Mouse (Mus musculus): ENCODE measurements around the gene Agbl2. TPM values are rescaled to one million over a fixed set of nuclear protein-coding genes. Genes with fewer than 3 reads are reported as not detected.

Gene Agbl2
- total and polyA plus RNA-seq, 2 experiments from 2014 or later = 0.26 to 0.51 TPM

- Histone ChIP-seq H3K27me3 (ENCODE audit: insufficient read depth, low read length) (no peaks in the 10 kb centered on the region), H3K27ac (peak overlapping the region; percentile 97; the same call in 1 of the 2 replicates), H3K4me1 (ENCODE audit: insufficient read depth, low read length) (0 out of 2 replicates have a peak, but pooled peaks cover 4% of the 10 kb centered on the region), H3K9me3 (ENCODE audit: low read length) (no peaks in the 10 kb centered on the region), H3K36me3 (ENCODE audit: insufficient read depth, low read length) (peaks cover 18% of the 10 kb centered on the region; the same call in 1 of the 2 replicates), H3K4me2 (ENCODE audit: low read depth, low read length) (peak overlapping the region; percentile 60), H3K4me3 (ENCODE audit: low read length) (peak overlapping the region; percentile 83), H3K9ac (replicated peaks; ENCODE audit: low read length) (0 out of 2 replicates have a peak overlapping the region, but pooled peaks have one; percentile 93)
- DNase-seq (ENCODE audit: low spot score) (no peak), ATAC-seq (no peak)
- WGBS = 76% methylated on average over 5 of the region's 5 CpGs
- TF ChIP-seq CTCF (IDR thresholded peaks at IDR 0.05; ENCODE audit: low read depth) = no peak
Measured at GRCm38 (mm10) chr2:90848331-90848730, 65.8 kb downstream of the Agbl2 start.

- ATAC-seq (no peak), DNase-seq (ENCODE audit: low spot score) (no peak)
- Histone ChIP-seq H3K27ac (no peak overlapping the region), H3K4me3 (ENCODE audit: low read length) (no peak overlapping the region), H3K36me3 (ENCODE audit: insufficient read depth, low read length) (peaks cover 25% of the 10 kb centered on the region; the same call in 1 of the 2 replicates), H3K4me1 (ENCODE audit: insufficient read depth, low read length) (0 out of 2 replicates have a peak, but pooled peaks cover 4% of the 10 kb centered on the region), H3K9ac (replicated peaks; ENCODE audit: low read length) (no peak overlapping the region), H3K4me2 (ENCODE audit: low read depth, low read length) (no peak overlapping the region), H3K27me3 (ENCODE audit: insufficient read depth, low read length) (no peaks in the 10 kb centered on the region), H3K9me3 (ENCODE audit: low read length) (no peaks in the 10 kb centered on the region)
- TF ChIP-seq CTCF (IDR thresholded peaks at IDR 0.05; ENCODE audit: low read depth) = no peak
- 91% methylated on average over 1 of the region's 1 CpGs for WGBS
Measured at GRCm38 (mm10) chr2:90850401-90850800, 67.9 kb downstream of the Agbl2 start.

GRCm38 (mm10) chr2:90861486-90861885 lies 79.0 kb downstream of the Agbl2 start:
- Histone ChIP-seq H3K4me2 (ENCODE audit: low read depth, low read length) (no peak overlapping the region), H3K36me3 (ENCODE audit: insufficient read depth, low read length) (peaks cover 40% of the 10 kb centered on the region), H3K27ac (no peak overlapping the region), H3K4me3 (ENCODE audit: low read length) (no peak overlapping the region), H3K27me3 (ENCODE audit: insufficient read depth, low read length) (no peaks in the 10 kb centered on the region), H3K9me3 (ENCODE audit: low read length) (no peaks in the 10 kb centered on the region), H3K4me1 (ENCODE audit: insufficient read depth, low read length) (no peaks in the 10 kb centered on the region), H3K9ac (replicated peaks; ENCODE audit: low read length) (no peak overlapping the region)
- TF ChIP-seq CTCF (IDR thresholded peaks at IDR 0.05; ENCODE audit: low read depth) = no peak
- WGBS = 90% methylated on average over 2 of the region's 2 CpGs
- ATAC-seq (no peak), DNase-seq (ENCODE audit: low spot score) (no peak)

- Histone ChIP-seq H3K27me3 (ENCODE audit: insufficient read depth, low read length) (no peaks in the 10 kb centered on the region), H3K9ac (replicated peaks; ENCODE audit: low read length) (no peak overlapping the region), H3K4me2 (ENCODE audit: low read depth, low read length) (no peak overlapping the region), H3K9me3 (ENCODE audit: low read length) (no peaks in the 10 kb centered on the region), H3K4me1 (ENCODE audit: insufficient read depth, low read length) (no peaks in the 10 kb centered on the region), H3K36me3 (ENCODE audit: insufficient read depth, low read length) (peaks cover 31% of the 10 kb centered on the region), H3K27ac (peak overlapping the region; percentile 52), H3K4me3 (ENCODE audit: low read length) (no peak overlapping the region)
- peak; percentile 59 for ATAC-seq
- peak; percentile 41 for DNase-seq (ENCODE audit: low spot score)
- TF ChIP-seq CTCF (IDR thresholded peaks at IDR 0.05; ENCODE audit: low read depth) = no peak
Measured at GRCm38 (mm10) chr2:90864184-90864583, 81.7 kb downstream of the Agbl2 start.

- Histone ChIP-seq H3K9ac (replicated peaks; ENCODE audit: low read length) (no peak overlapping the region), H3K27ac (no peak overlapping the region), H3K36me3 (ENCODE audit: insufficient read depth, low read length) (peaks cover 20% of the 10 kb centered on the region), H3K9me3 (ENCODE audit: low read length) (no peaks in the 10 kb centered on the region), H3K4me2 (ENCODE audit: low read depth, low read length) (no peak overlapping the region), H3K4me3 (ENCODE audit: low read length) (no peak overlapping the region), H3K4me1 (ENCODE audit: insufficient read depth, low read length) (no peaks in the 10 kb centered on the region), H3K27me3 (ENCODE audit: insufficient read depth, low read length) (no peaks in the 10 kb centered on the region)
- DNase-seq (ENCODE audit: low spot score) (peak; percentile 92), ATAC-seq (peak; percentile 86)
- TF ChIP-seq CTCF (IDR thresholded peaks at IDR 0.05; ENCODE audit: low read depth) = peak; percentile 92
- 8% methylated on average over 3 of the region's 3 CpGs for WGBS
Measured at GRCm38 (mm10) chr2:90866524-90866923, 84.0 kb downstream of the Agbl2 start.

- H3K4me2 ChIP-seq (ENCODE audit: low read depth, low read length) = no peak overlapping the region
- DNase-seq (ENCODE audit: low spot score) (no peak), ATAC-seq (no peak)
- H3K27me3 ChIP-seq (ENCODE audit: insufficient read depth, low read length) = no peaks in the 10 kb centered on the region
- H3K4me3 ChIP-seq (ENCODE audit: low read length) = no peak overlapping the region
- no peaks in the 10 kb centered on the region for H3K4me1 ChIP-seq (ENCODE audit: insufficient read depth, low read length)
- peaks cover 9% of the 10 kb centered on the region for H3K36me3 ChIP-seq (ENCODE audit: insufficient read depth, low read length)
- no peak overlapping the region for H3K27ac ChIP-seq
- WGBS = 47% methylated on average over 4 of the region's 4 CpGs
- no peak for TF ChIP-seq CTCF (IDR thresholded peaks at IDR 0.05; ENCODE audit: low read depth)
- H3K9me3 ChIP-seq (ENCODE audit: low read length) = no peaks in the 10 kb centered on the region
- H3K9ac ChIP-seq (replicated peaks; ENCODE audit: low read length) = no peak overlapping the region
Measured at GRCm38 (mm10) chr2:90870136-90870601, 87.6 kb downstream of the Agbl2 start.

- 48% methylated on average over 8 of the region's 8 CpGs for WGBS
- no peak overlapping the region for H3K4me3 ChIP-seq (ENCODE audit: low read length)
- no peaks in the 10 kb centered on the region for H3K36me3 ChIP-seq (ENCODE audit: insufficient read depth, low read length)
- H3K27me3 ChIP-seq (ENCODE audit: insufficient read depth, low read length) = no peaks in the 10 kb centered on the region
- H3K4me2 ChIP-seq (ENCODE audit: low read depth, low read length) = no peak overlapping the region
- ATAC-seq = no peak
- H3K9me3 ChIP-seq (ENCODE audit: low read length) = no peaks in the 10 kb centered on the region
- H3K9ac ChIP-seq (replicated peaks; ENCODE audit: low read length) = no peak overlapping the region
- H3K27ac ChIP-seq = no peak overlapping the region
- no peaks in the 10 kb centered on the region for H3K4me1 ChIP-seq (ENCODE audit: insufficient read depth, low read length)
- no peak for DNase-seq (ENCODE audit: low spot score)
- TF ChIP-seq CTCF (IDR thresholded peaks at IDR 0.05; ENCODE audit: low read depth) = no peak
Measured at GRCm38 (mm10) chr2:90871180-90871961, 88.8 kb downstream of the Agbl2 start.

Data from hindbrain, postnatal 0 days (tissue).